Mouse (Mus musculus) olfactory bulb, adult 2 months (tissue): ENCODE data around the gene Ctbp1.

Experiments used
- CTCF ChIP-seq: fragments of 200-500 bp; IDR thresholded peaks from 2 replicates; pipeline ENCODE4 v1.5.1; 2012; ENCODE audit warnings: low read depth, mild to moderate bottlenecking, low read length, moderate library complexity; ENCODE audit not compliant: insufficient read depth
- POLR2A ChIP-seq: fragments of 200-500 bp; IDR thresholded peaks from 2 replicates; pipeline ENCODE4 v1.6.1; 2012; ENCODE audit warnings: mild to moderate bottlenecking, low read depth, low read length, moderate library complexity; ENCODE audit not compliant: insufficient read depth

DNA sequence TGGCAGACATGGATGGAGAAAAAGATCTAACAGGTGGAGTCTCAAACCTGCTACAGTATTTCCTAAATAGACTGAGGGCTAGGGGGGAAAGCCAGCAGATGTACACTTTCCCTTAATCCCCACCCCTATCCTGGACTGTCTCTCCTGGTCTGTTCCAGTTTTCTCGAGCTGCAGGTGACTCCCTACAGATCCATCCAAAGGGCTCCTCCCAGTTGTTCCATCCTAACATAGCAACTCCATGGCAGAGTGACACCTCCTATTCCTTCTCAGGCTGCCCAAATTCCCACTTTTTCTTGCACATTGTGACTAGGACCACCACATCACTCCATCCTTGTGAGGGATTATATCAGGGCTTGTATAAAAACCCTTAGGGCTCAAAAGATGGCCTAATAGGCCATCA is 960 bp upstream of the Ctbp1 start:
- TF ChIP-seq CTCF: no peak
- no peak for TF ChIP-seq POLR2A
